Mouse (Mus musculus): Measurements from ENCODE around the gene Col6a2.

Col6a2 gene

GRCm38 (mm10) chr10:76636601-76637000 lies 13.2 kb upstream of the Col6a2 start:
- in situ Hi-C loops (cut with MboI, MseI) = no loop called here

GRCm38 (mm10) chr10:76636026-76636425 lies 12.6 kb upstream of the Col6a2 start:
- in situ Hi-C loops (cut with MboI, MseI) = no loop called here

GRCm38 (mm10) chr10:76634584-76634983 lies 11.2 kb upstream of the Col6a2 start:
- in situ Hi-C loops (cut with MboI, MseI) = no loop called here

GRCm38 (mm10) chr10:76634094-76634571 lies 10.7 kb upstream of the Col6a2 start:
- in situ Hi-C loops (cut with MboI, MseI) = no loop called here

- in situ Hi-C loops (cut with MboI, MseI) = no loop called here
Observed at GRCm38 (mm10) chr10:76632630-76633029, 9.2 kb upstream of the Col6a2 start.

GRCm38 (mm10) chr10:76630657-76631056 lies 7.2 kb upstream of the Col6a2 start:
- in situ Hi-C loops (cut with MboI, MseI) = no loop called here

- in situ Hi-C loops (cut with MboI, MseI) = loop anchor here (10.0 kb wide), 1 partner anchor 107 kb away; no protein-coding TSS in a partner anchor
Observed at GRCm38 (mm10) chr10:76627714-76628113, 4.3 kb upstream of the Col6a2 start.

GRCm38 (mm10) chr10:76624903-76625302 lies 1.5 kb upstream of the Col6a2 start:
- in situ Hi-C loops (cut with MboI, MseI) = loop anchor here (10.0 kb wide), 1 partner anchor 110 kb away; no protein-coding TSS in a partner anchor

- in situ Hi-C loops (cut with MboI, MseI) = loop anchor here (10.0 kb wide), 1 partner anchor 111 kb away; no protein-coding TSS in a partner anchor
Observed at GRCm38 (mm10) chr10:76623734-76624133, 304 bp upstream of the Col6a2 start.

GRCm38 (mm10) chr10:76622411-76622810 lies 1.0 kb downstream of the Col6a2 start:
- in situ Hi-C loops (cut with MboI, MseI) = loop anchor here (10.0 kb wide), 1 partner anchor 112 kb away; no protein-coding TSS in a partner anchor

GRCm38 (mm10) chr10:76612473-76612872 lies 11.0 kb downstream of the Col6a2 start:
- in situ Hi-C loops (cut with MboI, MseI) = no loop called here

- in situ Hi-C loops (cut with MboI, MseI) = no loop called here
Observed at GRCm38 (mm10) chr10:76602690-76603089, 20.7 kb downstream of the Col6a2 start.

GRCm38 (mm10) chr10:76596338-76596737 lies 27.1 kb downstream of the Col6a2 start:
- in situ Hi-C loops (cut with MboI, MseI) = loop anchor here (25.0 kb wide), 1 partner anchor 866 kb away; no protein-coding TSS in a partner anchor

- in situ Hi-C loops (cut with MboI, MseI) = loop anchor here (25.0 kb wide), 1 partner anchor 872 kb away; no protein-coding TSS in a partner anchor
Observed at GRCm38 (mm10) chr10:76590197-76590596, 33.2 kb downstream of the Col6a2 start.

- in situ Hi-C loops (cut with MboI, MseI) = loop anchor here (25.0 kb wide), 1 partner anchor 876 kb away; no protein-coding TSS in a partner anchor
Observed at GRCm38 (mm10) chr10:76586190-76586589, 37.2 kb downstream of the Col6a2 start.

GRCm38 (mm10) chr10:76584138-76584537 lies 39.3 kb downstream of the Col6a2 start:
- in situ Hi-C loops (cut with MboI, MseI) = loop anchor here (25.0 kb wide), 1 partner anchor 878 kb away; no protein-coding TSS in a partner anchor

- in situ Hi-C loops (cut with MboI, MseI) = loop anchor here (25.0 kb wide), 1 partner anchor 885 kb away; no protein-coding TSS in a partner anchor
Observed at GRCm38 (mm10) chr10:76576920-76577319, 46.5 kb downstream of the Col6a2 start.

GRCm38 (mm10) chr10:76575374-76575773 lies 48.1 kb downstream of the Col6a2 start, which contains the start of gene Ftcd:
Gene Ftcd (plus strand): TSS chr10:76575648.
- in situ Hi-C loops (cut with MboI, MseI) = loop anchor here (25.0 kb wide), 1 partner anchor 887 kb away; no protein-coding TSS in a partner anchor

GRCm38 (mm10) chr10:76572151-76572550 lies 51.3 kb downstream of the Col6a2 start:
- in situ Hi-C loops (cut with MboI, MseI) = no loop called here

- in situ Hi-C loops (cut with MboI, MseI) = no loop called here
Observed at GRCm38 (mm10) chr10:76571070-76571469, 52.4 kb downstream of the Col6a2 start.

- in situ Hi-C loops (cut with MboI, MseI) = no loop called here
Observed at GRCm38 (mm10) chr10:76569996-76570685, 53.3 kb downstream of the Col6a2 start.

- in situ Hi-C loops (cut with MboI, MseI) = no loop called here
Observed at GRCm38 (mm10) chr10:76561972-76562371, 61.5 kb downstream of the Col6a2 start, which contains the start of gene Spatc1l. Gene Spatc1l (plus strand): TSS chr10:76562272.

GRCm38 (mm10) chr10:76554061-76554460 lies 69.4 kb downstream of the Col6a2 start:
- in situ Hi-C loops (cut with MboI, MseI) = no loop called here

All from T-helper 2 cell (primary cell).